Mouse (Mus musculus) E14TG2a.4 (cell line): ENCODE measurements at regions not wholly inside any gene's neighbourhood (a gene's known extent, or its start where the extent isn't known, plus 50 kb on each side); places are given as distances from the start of the nearest gene placed in this dataset.

ENCODE experiments used
- CTCF ChIP-seq: conservative IDR thresholded peaks from 2 replicates; pipeline ENCODE4 v1.5.1; 2014; ENCODE audit warnings: low read length
- NANOG ChIP-seq: IDR thresholded peaks from 2 replicates; pipeline ENCODE4 v1.6.1; 2014; ENCODE audit warnings: borderline replicate concordance, low read length, mixed read lengths
- POU5F1 ChIP-seq: IDR thresholded peaks from 2 replicates; pipeline ENCODE4 v1.6.1; 2014; ENCODE audit warnings: low read length, borderline replicate concordance

- no peak for TF ChIP-seq CTCF
- TF ChIP-seq POU5F1: no peak
- TF ChIP-seq NANOG: no peak
These were observed 64.9 kb upstream of the Olig3 start for GRCm38 (mm10) chr10:19291474-19291873.
